Mouse (Mus musculus) MEL-GATA-1-ER (cell line): Measurements from ENCODE around the gene Ugt1a6b.
"Not testable (repeated sequence)": the region's sequence is repeated elsewhere in the genome, so short reads cannot be mapped to it uniquely, and the experiment has no call there.

Source experiments
- DNase-seq: peaks from one replicate; pipeline ENCODE4 v3.0.0-alpha.2; 2012; ENCODE audit warnings: low read depth; ENCODE audit errors: extremely low read depth

Gene Ugt1a6b

DNA sequence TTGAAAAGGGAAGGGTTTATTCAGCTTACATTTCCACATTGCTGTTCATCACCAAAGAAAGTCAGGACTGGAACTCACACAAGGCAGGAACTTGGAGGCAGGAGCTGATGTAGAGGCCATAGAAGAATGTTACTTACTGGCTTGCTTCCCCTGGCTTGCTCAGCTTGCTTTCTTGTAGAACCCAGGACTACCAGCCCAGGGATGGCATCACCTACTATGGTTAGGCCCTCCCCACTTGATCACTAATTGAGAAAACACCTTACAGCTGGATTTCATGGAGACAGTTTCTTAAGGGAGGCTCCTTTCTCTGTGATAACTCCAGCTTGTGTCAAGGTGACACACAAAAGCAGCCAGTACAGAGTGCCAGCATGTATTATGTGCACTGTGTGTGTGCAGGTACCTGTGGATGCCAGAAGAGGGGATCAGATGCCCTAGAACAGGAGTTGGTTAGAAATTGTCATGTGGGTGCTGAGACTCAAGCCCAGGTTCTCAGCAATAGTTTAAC, 120.0 kb downstream of the Ugt1a6b start:
- DNase-seq, result not testable (repeated sequence)

DNA sequence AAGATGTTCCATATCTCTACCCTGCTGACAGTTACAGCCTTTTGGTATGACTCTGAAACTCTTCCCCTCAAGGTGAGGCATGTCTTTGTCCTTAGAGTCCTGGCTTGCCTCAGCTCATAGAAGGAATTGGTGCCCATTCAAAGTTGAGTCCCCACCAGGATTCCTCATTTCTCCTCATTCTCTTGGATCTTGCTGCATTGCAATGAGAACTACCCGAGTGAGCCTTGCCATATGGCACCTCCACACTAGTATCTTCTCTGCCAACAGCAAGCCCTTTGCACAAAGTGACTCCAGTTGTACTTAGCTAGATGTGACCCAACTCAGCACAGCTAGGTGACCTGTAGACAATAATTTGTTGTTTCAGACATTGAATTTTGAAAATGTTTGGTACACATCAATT, 120.5 kb downstream of the Ugt1a6b start:
- no peak for DNase-seq

GRCm38 (mm10) chr1:88224029-88224776, 121.2 kb downstream of the Ugt1a6b start:
- no peak for DNase-seq

- not testable (repeated sequence) for DNase-seq
These were observed 122.2 kb downstream of the Ugt1a6b start for GRCm38 (mm10) chr1:88225301-88225700.

DNA sequence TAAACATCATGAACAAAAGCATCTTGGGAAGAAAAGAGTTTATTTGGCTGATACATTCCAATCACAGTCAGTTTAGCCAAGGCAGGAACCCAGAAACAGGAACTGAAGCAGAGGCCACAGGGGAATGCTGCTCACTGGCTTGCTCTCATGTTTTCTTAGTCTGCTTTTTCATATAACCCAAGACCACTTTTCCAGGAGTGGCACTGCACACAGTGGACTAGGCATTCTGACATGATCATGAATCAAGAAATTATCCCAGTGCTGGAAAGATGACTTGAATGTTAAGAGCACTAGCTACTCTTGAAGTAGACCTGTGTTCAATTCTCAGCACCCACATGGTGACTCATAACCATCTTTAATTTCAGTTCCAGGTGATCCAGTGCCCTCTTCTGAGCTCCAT, 122.7 kb downstream of the Ugt1a6b start:
- no peak for DNase-seq

DNA sequence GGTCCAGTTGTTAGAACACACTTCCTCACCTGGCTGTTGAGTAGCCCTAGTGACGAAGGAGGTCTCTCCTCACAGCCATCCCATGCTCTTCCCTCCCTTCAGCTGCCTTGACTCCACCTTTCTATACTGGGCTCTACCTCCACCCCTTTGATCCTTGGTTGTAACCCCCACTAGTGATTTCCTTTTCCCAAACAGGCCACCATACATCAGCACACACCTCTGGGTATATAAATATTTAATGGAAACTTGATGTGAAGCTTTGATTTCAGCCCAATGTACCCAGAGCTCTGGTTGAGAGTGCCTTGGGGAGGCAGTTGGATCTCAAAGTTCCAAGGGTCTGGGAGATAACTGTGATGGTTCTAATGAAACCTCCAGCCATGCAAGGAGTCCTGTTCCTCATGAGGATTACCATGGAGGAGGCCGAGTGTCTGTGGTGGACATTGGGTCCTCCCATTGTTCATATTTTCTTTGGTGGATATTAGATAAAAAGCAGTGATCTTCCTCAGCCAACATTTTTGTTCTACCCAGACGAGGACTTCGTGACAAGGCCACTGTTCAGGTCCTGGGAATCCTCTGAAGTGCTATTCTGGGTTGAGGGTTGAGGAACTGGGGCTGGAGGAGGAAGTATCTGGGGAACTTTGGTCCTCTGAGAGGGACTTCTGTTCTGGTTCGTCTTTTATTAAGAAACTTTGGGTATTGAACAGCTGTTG, 123.8 kb downstream of the Ugt1a6b start, which contains the start of gene Mroh2a:
Mroh2a (plus strand) TSS at position 317 of the 710 bp plus-strand sequence.
- DNase-seq, result no peak

- DNase-seq, result no peak
These were observed 124.4 kb downstream of the Ugt1a6b start for GRCm38 (mm10) chr1:88227482-88227881.

DNA sequence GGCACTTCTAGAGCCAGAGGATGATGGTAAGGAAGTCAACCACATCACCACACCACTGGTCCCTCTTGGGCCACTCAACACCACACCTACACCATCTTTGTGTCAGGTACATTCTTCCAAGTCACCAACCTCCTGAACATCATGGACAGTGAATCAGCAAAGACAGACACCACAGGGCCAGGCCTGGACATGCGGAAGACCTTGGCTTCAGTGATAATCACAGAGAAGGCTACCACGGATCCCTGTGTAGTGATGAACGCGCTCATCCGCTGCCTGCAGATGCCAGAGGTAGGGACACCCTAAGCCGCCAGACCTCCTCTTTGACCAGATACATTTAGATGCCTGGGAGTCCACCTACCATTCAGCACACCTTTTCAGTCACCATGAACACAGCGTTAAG, 125.1 kb downstream of the Ugt1a6b start:
- no peak for DNase-seq

GRCm38 (mm10) chr1:88229566-88229965, 126.5 kb downstream of the Ugt1a6b start:
- no peak for DNase-seq

GRCm38 (mm10) chr1:88229986-88230385, 126.9 kb downstream of the Ugt1a6b start:
- DNase-seq, result no peak

GRCm38 (mm10) chr1:88230421-88230820, 127.4 kb downstream of the Ugt1a6b start:
- no peak for DNase-seq

- no peak for DNase-seq
These were observed 128.1 kb downstream of the Ugt1a6b start for GRCm38 (mm10) chr1:88230981-88231802.

DNA sequence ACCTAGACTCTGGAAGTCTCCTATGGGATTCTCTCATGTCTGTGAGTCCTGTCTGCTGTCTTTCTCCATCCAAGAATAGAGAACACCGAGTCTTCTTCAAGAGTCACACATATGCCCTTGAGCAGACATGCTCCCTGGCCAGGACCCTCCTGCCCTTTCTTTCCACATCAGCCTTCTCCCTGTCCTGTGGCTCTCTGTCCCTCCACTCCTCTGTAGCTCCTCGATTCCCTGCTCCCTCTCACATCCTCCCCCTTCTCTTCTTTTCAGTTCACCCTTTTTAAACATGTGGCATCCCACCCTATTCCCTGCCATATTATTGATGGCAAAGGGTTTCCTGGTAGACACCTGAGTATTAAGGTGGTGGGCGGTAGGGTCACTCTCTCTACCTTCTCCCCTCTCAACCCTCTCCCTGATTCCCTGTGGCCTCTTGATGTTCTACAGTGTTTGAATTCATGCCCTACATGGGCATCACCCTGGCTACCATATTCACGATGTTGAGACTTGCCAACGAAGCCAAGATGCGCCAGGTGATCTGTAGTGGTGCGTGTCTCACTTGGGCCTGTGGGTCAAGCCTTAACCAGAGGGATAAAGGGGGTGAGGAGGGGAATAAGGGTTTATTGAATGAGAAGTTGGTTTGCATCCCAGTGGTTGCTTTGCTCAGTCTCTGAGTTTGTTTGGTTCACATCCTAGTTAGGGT, 128.9 kb downstream of the Ugt1a6b start:
- no peak for DNase-seq

GRCm38 (mm10) chr1:88232664-88233380, 129.8 kb downstream of the Ugt1a6b start:
- no peak for DNase-seq

GRCm38 (mm10) chr1:88233421-88234247, 130.6 kb downstream of the Ugt1a6b start:
- DNase-seq, result no peak

GRCm38 (mm10) chr1:88234248-88234610, 131.2 kb downstream of the Ugt1a6b start:
- no peak for DNase-seq

DNA sequence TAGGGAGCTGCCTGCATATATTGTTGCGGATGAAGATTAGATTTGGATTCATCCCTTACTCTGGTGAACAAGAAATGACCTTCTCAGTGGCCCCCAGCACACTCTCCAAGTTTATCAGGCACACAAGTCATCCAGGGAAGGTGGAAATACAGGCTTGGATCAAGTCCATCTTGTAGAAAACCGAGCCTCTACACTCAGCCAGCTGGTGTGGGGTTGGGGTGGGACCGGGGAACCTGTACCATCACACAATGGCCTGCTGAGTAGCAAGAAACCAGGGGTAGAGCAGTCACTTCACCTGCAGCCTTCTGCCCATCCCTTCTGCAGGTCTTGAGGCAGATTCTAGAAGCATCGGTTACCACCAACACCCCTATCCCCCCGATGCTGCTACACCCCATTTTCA, 131.6 kb downstream of the Ugt1a6b start:
- DNase-seq, result no peak

DNA sequence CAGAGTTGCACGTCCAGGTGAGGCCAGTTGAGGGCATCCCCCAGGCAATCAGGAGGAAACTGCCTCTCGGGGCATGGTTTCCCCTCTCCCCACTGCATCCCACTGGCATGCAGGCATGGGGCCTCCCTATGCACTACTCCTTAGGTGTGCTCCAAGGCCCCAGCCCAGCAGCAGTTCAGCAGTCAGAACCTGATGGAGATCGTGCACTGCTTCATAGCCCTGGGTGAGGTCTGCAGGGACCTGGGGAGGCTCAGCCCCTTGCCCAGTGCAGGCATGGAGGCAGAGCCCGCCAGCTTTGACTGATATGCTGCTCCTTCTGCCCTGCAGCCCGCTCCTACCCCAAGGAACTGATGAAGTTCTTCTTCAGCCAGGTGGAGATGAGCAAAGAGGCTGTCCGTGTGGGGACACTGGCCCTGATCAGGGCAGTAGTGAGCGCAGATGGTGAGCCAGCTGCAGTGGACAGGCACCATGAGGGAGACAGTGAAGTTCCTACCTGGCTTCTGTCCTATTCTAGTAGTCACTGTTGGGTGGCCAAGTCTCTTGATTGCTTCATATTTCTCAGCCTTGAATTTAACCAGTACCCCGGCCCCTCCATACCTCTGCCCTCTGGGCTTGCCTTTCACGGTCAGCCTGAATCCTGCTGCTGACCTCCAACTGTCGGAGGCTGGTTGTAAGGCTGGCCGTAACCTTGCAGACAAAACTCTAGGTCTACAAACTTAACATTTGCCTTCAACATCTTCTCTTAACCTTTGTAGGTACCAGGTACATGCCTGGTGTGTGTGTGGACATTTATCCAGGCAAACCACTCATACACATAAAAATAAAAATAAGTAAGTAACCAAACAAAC, 132.2 kb downstream of the Ugt1a6b start:
- no peak for DNase-seq
